Mouse (Mus musculus) stomach, embryonic 15.5 days (tissue): ENCODE results near the gene Trcg1. TPM values are rescaled to one million over a fixed set of nuclear protein-coding genes. Genes with fewer than 3 reads are reported as not detected.
"Not testable (repeated sequence)": the region's sequence is repeated elsewhere in the genome, so short reads cannot be mapped to it uniquely, and the experiment has no call there.

Experiments used
- ATAC-seq: fragments of 200-750 bp; cut with Nextera tagmentation; 2 replicates; pipeline ENCODE4 v1.8.0; 2017; ENCODE audit warnings: low read depth, moderate number of reproducible peaks, moderate TSS enrichment; ENCODE audit not compliant: insufficient read depth, low FRiP score
- H3K27ac ChIP-seq: fragments of 300-500 bp; sonication (generic); 2 replicates; pipeline ENCODE4 v1.5.1; 2015; ENCODE audit warnings: mild to moderate bottlenecking, inconsistent platforms
- H3K27me3 ChIP-seq: fragments of 300-500 bp; sonication (generic); replicated peaks from 2 replicates; pipeline ENCODE4 v1.6.1; 2015; ENCODE audit warnings: inconsistent platforms
- H3K36me3 ChIP-seq: fragments of 300-500 bp; sonication (generic); 2 replicates; pipeline ENCODE4 v1.6.1; 2015; ENCODE audit warnings: inconsistent platforms
- H3K4me1 ChIP-seq: fragments of 300-500 bp; sonication (generic); 2 replicates; pipeline ENCODE4 v1.6.1; 2015; ENCODE audit warnings: inconsistent platforms
- H3K4me2 ChIP-seq: fragments of 300-500 bp; sonication (generic); 2 replicates; pipeline ENCODE4 v1.6.1; 2015; ENCODE audit warnings: mild to moderate bottlenecking, inconsistent platforms
- H3K4me3 ChIP-seq: fragments of 300-500 bp; sonication (generic); replicated peaks from 2 replicates; pipeline ENCODE4 v1.5.1; 2015; ENCODE audit warnings: inconsistent platforms
- H3K9ac ChIP-seq: fragments of 300-500 bp; sonication (generic); 2 replicates; pipeline ENCODE4 v1.6.1; 2015; ENCODE audit warnings: inconsistent platforms
- H3K9me3 ChIP-seq: fragments of 300-500 bp; sonication (generic); 2 replicates; pipeline ENCODE4 v1.6.1; 2016; ENCODE audit warnings: inconsistent platforms
- WGBS: fragments of 180-500 bp; shearing (Covaris S2); methylation state at CpG from one replicate; pipeline ENCODE4 v1.1.7; 2015; 5-methylcytosine and 5-hydroxymethylcytosine counted together
- polyA plus RNA-seq: library from polyadenylated mRNA; unstranded; fragments of >200 nt; fragmentation: Nextera tagmentation; extraction: Ambion mirVana; gene quantifications from 2 replicates; pipeline ENCODE4 v1.2.1, GENCODE M21; 2015

Trcg1 gene
- 0.05 TPM in 1 of 2 replicates, not detected in the other for polyA plus RNA-seq

- Histone ChIP-seq H3K4me3 (no peak within 1 kb of the TSS), H3K9ac (no peak within 1 kb of the TSS), H3K27ac (no peak within 1 kb of the TSS), H3K9me3 (no peaks in the 10 kb centered on the region), H3K27me3 (no peaks in the 10 kb centered on the region), H3K4me1 (no peaks in the 10 kb centered on the region), H3K36me3 (no peaks in the 10 kb centered on the region), H3K4me2 (no peak within 1 kb of the TSS)
- WGBS = 95% methylated on average over 2 of the region's 2 CpGs
- ATAC-seq = no peak
These were observed at the start of gene Trcg1 for GRCm38 (mm10) chr9:57236256-57236655. Gene Trcg1, plus strand, starts transcription at chr9:57236556.

GRCm38 (mm10) chr9:57196708-57197107, 39.6 kb upstream of the Trcg1 start:
- ATAC-seq = no peak
- WGBS = 43% methylated on average over 3 of the region's 3 CpGs
- H3K36me3 ChIP-seq = no peaks in the 10 kb centered on the region
- no peak overlapping the region for H3K9ac ChIP-seq
- no peaks in the 10 kb centered on the region for H3K27me3 ChIP-seq
- H3K9me3 ChIP-seq = no peaks in the 10 kb centered on the region
- H3K4me3 ChIP-seq = no peak overlapping the region
- H3K27ac ChIP-seq = no peak overlapping the region
- H3K4me1 ChIP-seq = no peaks in the 10 kb centered on the region
- no peak overlapping the region for H3K4me2 ChIP-seq

- Histone ChIP-seq H3K9me3 (no peaks in the 10 kb centered on the region), H3K27me3 (no peaks in the 10 kb centered on the region), H3K4me2 (no peak overlapping the region), H3K27ac (no peak overlapping the region), H3K9ac (no peak overlapping the region), H3K4me3 (no peak overlapping the region), H3K4me1 (no peaks in the 10 kb centered on the region), H3K36me3 (no peaks in the 10 kb centered on the region)
- ATAC-seq = no peak
- WGBS = 66% methylated on average over 8 of the region's 8 CpGs
These were observed 38.9 kb upstream of the Trcg1 start for GRCm38 (mm10) chr9:57197414-57197813.

DNA sequence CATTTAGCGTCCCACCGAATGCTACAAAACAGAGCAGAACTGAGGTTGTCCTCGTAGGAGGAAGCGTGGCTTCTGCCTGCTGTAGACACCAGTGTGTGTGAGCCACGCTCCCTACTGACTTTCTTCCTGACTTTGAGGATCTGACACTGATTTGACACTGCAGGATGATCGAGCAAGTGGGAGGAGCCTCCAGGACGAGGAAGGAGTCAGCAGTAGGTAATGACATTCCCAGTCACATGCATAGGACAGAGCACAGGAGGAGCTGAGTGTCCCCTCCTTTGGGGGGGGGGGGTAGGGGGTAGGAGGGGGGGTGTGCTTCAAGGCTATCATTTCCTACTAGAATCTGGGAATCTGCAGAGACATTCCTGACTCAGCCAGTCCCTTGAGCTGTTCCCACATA, 33.4 kb upstream of the Trcg1 start:
- no peaks in the 10 kb centered on the region for H3K27me3 ChIP-seq
- 75% methylated on average over 7 of the region's 7 CpGs for WGBS
- no peaks in the 10 kb centered on the region for H3K36me3 ChIP-seq
- H3K9me3 ChIP-seq = no peaks in the 10 kb centered on the region
- no peak overlapping the region for H3K27ac ChIP-seq
- ATAC-seq = no peak
- H3K4me2 ChIP-seq = no peak overlapping the region
- H3K4me1 ChIP-seq = no peaks in the 10 kb centered on the region
- H3K9ac ChIP-seq = no peak overlapping the region
- no peak overlapping the region for H3K4me3 ChIP-seq

DNA sequence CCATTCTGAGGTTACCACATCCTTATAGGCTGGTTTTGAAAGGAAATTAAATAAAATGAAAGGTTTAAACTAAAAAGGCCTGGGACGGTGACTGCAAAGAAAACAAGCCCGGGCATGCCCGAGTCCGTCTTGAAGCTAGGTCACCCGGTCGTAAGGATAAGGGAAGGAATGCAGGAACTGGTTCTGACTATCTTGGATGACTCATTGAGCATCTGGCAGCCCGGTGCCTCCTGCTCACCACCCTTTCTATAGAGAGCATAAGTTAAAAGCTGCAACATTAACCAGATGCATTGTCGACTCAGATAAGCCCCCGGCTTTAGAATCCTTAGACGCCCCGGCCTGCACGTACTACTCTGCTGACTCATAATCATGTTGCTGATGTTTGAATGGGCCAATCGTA, 32.8 kb upstream of the Trcg1 start:
- ATAC-seq, H3K4me1 ChIP-seq, H3K27me3 ChIP-seq, H3K27ac ChIP-seq, H3K9me3 ChIP-seq, H3K9ac ChIP-seq, H3K36me3 ChIP-seq, H3K4me2 ChIP-seq, H3K4me3 ChIP-seq: not testable (repeated sequence)
- 64% methylated on average over 13 of the region's 13 CpGs for WGBS

GRCm38 (mm10) chr9:57206896-57207295, 29.5 kb upstream of the Trcg1 start:
- no peaks in the 10 kb centered on the region for H3K27me3 ChIP-seq
- no peaks in the 10 kb centered on the region for H3K4me1 ChIP-seq
- no peaks in the 10 kb centered on the region for H3K9me3 ChIP-seq
- no peak overlapping the region for H3K4me3 ChIP-seq
- H3K9ac ChIP-seq = no peak overlapping the region
- no peak for ATAC-seq
- H3K27ac ChIP-seq = no peak overlapping the region
- H3K36me3 ChIP-seq = no peaks in the 10 kb centered on the region
- H3K4me2 ChIP-seq = no peak overlapping the region
- 65% methylated on average over 2 of the region's 2 CpGs for WGBS

GRCm38 (mm10) chr9:57209316-57209715, 27.0 kb upstream of the Trcg1 start:
- WGBS = 35% methylated on average over 3 of the region's 3 CpGs
- no peak overlapping the region for H3K27ac ChIP-seq
- H3K36me3 ChIP-seq = no peaks in the 10 kb centered on the region

GRCm38 (mm10) chr9:57212448-57213222, 23.7 kb upstream of the Trcg1 start:
- 54% methylated on average over 9 of the region's 9 CpGs for WGBS
- H3K36me3 ChIP-seq = no peaks in the 10 kb centered on the region
- H3K4me2 ChIP-seq = no peak overlapping the region
- no peaks in the 10 kb centered on the region for H3K27me3 ChIP-seq
- no peak overlapping the region for H3K9ac ChIP-seq
- ATAC-seq = no peak
- H3K27ac ChIP-seq = no peak overlapping the region
- H3K9me3 ChIP-seq = no peaks in the 10 kb centered on the region
- H3K4me3 ChIP-seq = no peak overlapping the region
- no peaks in the 10 kb centered on the region for H3K4me1 ChIP-seq

More at GRCm38 (mm10) chr9:57209316-57209715, 27.0 kb upstream of the Trcg1 start:
- no peak overlapping the region for H3K9ac ChIP-seq
- no peak overlapping the region for H3K4me2 ChIP-seq
- H3K9me3 ChIP-seq = no peaks in the 10 kb centered on the region
- H3K4me1 ChIP-seq = no peaks in the 10 kb centered on the region
- no peak for ATAC-seq
- no peaks in the 10 kb centered on the region for H3K27me3 ChIP-seq
- no peak overlapping the region for H3K4me3 ChIP-seq

- WGBS = 70% methylated on average over 6 of the region's 6 CpGs
- Histone ChIP-seq H3K4me3 (no peak overlapping the region), H3K4me2 (no peak overlapping the region), H3K27me3 (no peaks in the 10 kb centered on the region), H3K27ac (no peak overlapping the region), H3K36me3 (no peaks in the 10 kb centered on the region), H3K4me1 (no peaks in the 10 kb centered on the region), H3K9ac (no peak overlapping the region), H3K9me3 (no peaks in the 10 kb centered on the region)
- ATAC-seq = no peak
These were observed 21.9 kb upstream of the Trcg1 start for GRCm38 (mm10) chr9:57214500-57214899.

DNA sequence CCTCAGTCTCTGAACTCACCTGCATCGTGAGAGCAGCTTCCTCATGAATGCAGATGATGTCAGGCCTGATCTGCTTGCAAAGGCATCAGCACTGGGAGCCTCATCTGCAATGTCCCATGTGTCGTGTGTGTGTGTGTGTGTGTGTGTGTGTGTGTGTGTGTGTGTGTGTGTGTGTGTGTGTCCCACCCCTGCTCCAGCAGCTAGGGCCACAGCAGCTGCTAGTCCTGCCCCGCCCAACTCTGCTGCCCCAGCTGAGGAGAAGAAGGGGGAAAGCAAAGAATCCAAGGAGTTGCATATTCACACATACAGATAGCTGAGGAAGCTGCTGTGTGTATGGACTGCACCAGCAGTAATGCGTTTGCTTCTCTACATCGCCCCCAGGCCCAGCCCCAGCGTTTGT, 19.1 kb upstream of the Trcg1 start:
- no peak overlapping the region for H3K4me3 ChIP-seq
- H3K9ac ChIP-seq = no peak overlapping the region
- no peak overlapping the region for H3K4me2 ChIP-seq
- no peaks in the 10 kb centered on the region for H3K27me3 ChIP-seq
- H3K4me1 ChIP-seq = no peaks in the 10 kb centered on the region
- H3K27ac ChIP-seq = no peak overlapping the region
- no peaks in the 10 kb centered on the region for H3K9me3 ChIP-seq
- H3K36me3 ChIP-seq = no peaks in the 10 kb centered on the region
- no peak for ATAC-seq
- 64% methylated on average over 6 of the region's 6 CpGs for WGBS

GRCm38 (mm10) chr9:57218776-57219175, 17.6 kb upstream of the Trcg1 start:
- no peak overlapping the region for H3K9ac ChIP-seq
- H3K36me3 ChIP-seq = no peaks in the 10 kb centered on the region
- no peak for ATAC-seq
- WGBS = 86% methylated on average over 5 of the region's 5 CpGs
- H3K4me1 ChIP-seq = no peaks in the 10 kb centered on the region
- H3K4me2 ChIP-seq = no peak overlapping the region
- H3K9me3 ChIP-seq = no peaks in the 10 kb centered on the region
- no peak overlapping the region for H3K27ac ChIP-seq
- no peaks in the 10 kb centered on the region for H3K27me3 ChIP-seq
- H3K4me3 ChIP-seq = no peak overlapping the region

GRCm38 (mm10) chr9:57219511-57219910, 16.8 kb upstream of the Trcg1 start:
- Histone ChIP-seq H3K27me3 (no peaks in the 10 kb centered on the region), H3K4me2 (no peak overlapping the region), H3K9ac (no peak overlapping the region), H3K36me3 (no peaks in the 10 kb centered on the region), H3K4me3 (no peak overlapping the region), H3K4me1 (no peaks in the 10 kb centered on the region), H3K9me3 (no peaks in the 10 kb centered on the region), H3K27ac (no peak overlapping the region)
- no peak for ATAC-seq
- WGBS = 85% methylated on average over 1 of the region's 1 CpGs

DNA sequence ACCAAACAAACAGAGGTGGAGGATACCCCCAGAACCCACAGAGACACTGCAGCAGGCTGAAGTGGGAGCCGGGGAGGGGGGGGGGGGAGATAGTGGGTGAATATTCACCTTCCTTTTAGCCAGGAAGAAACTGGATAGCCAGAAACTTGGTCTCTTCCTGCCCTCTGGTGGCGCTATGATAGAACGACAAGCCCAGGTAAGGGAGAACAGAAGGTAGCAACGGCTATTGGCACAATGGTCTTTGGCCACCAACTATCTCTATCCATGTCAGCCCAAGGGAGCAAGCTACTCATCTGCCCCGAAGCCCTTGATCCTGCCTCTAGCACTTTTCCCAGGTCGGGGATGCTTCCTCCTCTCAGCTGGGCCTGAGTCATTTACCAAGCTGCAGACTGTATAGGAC, 16.0 kb upstream of the Trcg1 start:
- Histone ChIP-seq H3K9ac (no peak overlapping the region), H3K4me1 (no peaks in the 10 kb centered on the region), H3K27me3 (no peaks in the 10 kb centered on the region), H3K27ac (no peak overlapping the region), H3K4me3 (no peak overlapping the region), H3K36me3 (no peaks in the 10 kb centered on the region), H3K9me3 (no peaks in the 10 kb centered on the region), H3K4me2 (no peak overlapping the region)
- WGBS = 19% methylated on average over 6 of the region's 6 CpGs
- ATAC-seq = no peak
